Mouse (Mus musculus) lung, postnatal 14 days (tissue): Measurements from ENCODE around the gene N4bp2.
A peak's percentile ranks its signal among the peaks of the same experiment; 100 is the strongest.
"Not testable (repeated sequence)": the region's sequence is repeated elsewhere in the genome, so short reads cannot be mapped to it uniquely, and the experiment has no call there.

ENCODE experiments used
- DNase-seq: peaks from one replicate; pipeline ENCODE4 v3.0.0; 2021

N4bp2 gene

DNA sequence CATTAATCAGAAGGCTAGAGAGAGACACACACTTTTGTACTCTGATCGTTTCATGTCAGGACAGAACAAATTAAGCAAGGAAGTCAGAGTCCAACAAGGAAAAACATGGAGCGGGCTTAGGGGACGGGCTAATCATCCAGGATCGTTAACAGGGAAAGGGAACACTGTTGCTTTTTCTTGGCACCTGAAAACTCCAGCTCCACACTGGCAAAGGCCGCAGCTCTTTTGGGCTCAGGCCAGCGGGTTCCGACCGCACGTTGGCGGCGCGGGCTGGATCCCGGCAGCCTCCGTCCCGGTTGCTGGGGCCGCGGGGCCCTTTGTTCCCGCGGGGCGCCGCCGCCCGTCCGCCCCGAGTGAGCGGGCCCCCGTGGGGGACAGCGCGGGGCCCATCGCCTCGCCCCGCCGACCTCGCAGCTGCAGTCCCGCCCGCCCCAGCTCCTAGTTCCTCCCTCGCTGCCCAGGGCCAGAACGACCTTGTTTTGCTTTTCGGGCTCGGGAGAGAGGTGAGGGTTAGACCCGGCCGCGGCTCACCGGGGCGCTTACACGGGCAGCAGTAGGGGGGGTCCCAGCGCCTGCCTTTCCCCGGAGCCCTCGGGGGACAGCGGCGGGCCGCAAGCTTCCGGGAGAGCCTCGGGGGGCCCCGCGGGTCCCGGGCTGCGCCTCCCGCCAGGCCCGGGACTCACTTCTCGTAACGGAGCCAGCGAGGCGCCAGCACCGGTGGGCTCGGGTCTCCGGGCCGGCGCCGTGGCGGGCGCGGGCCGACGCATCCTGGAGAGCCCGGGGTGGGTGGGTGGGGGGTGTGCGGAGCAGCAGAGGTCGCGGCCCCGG is at the start of gene N4bp2:
N4bp2 (plus strand) TSS at position 434 of the 828 bp plus-strand sequence.
- peak; percentile 67 for DNase-seq

DNA sequence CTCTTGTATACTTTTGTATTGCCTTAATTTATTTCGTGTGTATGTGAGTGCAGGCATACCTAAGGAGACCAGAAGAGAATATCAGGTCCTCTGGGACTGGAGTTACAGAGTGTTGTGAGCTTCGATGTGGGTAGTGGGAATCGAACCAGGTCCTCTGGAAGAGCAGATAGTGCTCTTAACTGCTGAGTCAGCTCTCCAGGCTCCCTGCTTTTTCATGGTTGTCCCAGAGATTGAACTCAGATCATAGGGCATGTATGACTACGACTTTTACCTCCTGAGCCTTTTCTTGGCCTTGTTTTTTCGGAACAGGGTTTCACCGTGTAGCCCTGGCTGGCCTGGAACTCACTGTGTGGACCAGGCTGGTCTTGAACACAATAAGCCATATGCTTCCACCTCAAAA is 48.2 kb upstream of the N4bp2 start:
- DNase-seq = no peak

DNA sequence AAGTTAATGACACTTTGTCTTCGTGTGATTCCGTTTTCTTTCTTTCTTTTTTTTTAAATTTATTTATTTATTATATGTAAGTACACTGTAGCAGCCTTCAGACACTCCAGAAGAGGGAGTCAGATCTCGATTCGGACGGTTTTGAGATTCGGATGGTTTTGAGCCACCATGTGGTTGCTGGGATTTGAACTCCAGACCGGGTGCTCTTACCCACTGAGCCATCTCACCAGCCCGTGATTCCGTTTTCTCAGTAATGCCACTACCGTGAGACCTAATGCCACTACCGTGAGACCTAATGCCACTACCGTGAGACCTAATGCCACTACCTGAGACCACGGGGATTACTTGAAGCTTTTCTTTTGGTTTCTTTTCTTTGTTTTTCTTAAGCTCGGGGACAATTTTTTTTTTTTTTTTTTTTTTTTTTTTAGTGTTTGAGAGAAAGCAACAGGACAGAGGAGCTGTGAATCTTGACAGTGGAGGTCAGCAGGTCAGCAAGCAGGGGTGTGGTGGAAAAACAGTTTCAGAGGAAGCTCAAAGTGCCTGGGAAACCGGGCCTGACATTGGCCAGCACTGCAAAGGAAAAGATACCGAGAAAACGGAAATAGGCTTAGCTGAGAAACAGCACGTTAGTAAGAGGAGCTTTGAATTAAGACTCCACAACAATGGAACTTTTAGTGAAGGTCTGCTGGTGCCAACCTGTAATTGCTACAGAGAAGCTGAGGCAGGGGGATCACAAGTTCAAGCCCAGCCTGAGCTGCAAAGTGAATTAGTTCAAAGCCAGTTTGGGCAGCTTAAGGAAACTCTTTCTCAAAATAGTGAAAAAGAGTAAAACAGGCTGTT is 46.0 kb upstream of the N4bp2 start:
- no peak for DNase-seq

GRCm38 (mm10) chr5:65717903-65718211 is 45.5 kb upstream of the N4bp2 start:
- DNase-seq = not testable (repeated sequence)

DNA sequence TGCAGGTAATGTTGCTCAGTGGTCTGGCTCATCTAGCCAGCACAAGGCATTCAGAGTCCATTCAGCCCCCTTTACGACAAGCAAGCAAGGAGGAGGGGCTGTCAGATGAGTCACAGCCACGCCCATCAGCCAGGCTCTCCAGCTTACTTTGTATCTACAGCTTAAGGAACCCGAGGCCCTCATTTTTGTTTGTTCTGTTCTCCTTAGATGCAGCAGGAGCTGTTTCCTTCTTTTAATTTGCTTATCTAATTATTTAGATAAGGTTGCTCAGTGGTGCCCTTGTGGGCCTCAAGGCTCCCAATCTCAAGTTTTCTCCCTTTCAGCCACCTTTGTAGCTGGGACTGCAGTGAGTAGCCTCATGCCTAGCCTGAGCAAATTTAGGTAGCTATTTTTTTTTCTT is 45.0 kb upstream of the N4bp2 start:
- DNase-seq = no peak

GRCm38 (mm10) chr5:65724311-65725054 is 38.8 kb upstream of the N4bp2 start:
- peak; percentile 53 for DNase-seq

DNA sequence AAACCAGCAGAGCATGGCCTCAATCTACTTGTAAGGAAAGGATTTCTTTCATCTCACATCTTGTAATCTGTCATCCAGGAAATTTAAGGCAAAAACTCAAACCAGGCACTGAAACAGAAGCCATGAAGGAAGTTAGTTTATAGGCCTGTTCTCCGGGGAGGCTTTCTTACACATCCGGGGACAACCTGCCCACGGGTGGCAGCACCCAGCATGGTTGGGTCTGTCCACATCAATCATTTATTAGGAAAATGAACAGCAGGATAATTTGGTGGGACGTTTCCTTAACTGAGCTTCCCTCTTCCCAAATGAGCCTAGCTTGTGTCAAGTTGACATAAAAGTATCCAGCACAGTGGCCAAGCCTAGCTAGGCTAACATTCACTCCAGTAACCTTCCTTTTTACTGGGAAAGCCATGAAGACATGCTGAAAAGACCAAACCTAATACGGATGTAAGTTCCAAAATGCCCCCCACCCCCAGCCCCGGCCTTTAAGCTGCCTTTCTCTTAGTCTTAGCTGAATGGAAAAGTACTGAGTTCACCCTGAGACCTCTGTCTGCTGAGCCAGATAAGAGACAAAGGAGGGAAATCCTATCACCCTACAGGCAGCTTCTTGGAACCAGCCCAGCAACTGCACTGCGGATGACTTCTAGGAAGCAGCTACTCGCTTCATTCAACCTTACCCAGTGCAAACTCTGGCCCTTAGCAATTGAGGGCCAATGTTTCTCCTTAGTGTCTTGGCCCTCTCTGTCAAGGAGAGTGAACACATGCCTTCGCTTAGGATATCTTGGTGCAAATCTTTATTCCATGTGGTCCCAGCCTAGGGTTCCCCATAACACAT is 31.9 kb upstream of the N4bp2 start:
- peak; percentile 76 for DNase-seq

DNA sequence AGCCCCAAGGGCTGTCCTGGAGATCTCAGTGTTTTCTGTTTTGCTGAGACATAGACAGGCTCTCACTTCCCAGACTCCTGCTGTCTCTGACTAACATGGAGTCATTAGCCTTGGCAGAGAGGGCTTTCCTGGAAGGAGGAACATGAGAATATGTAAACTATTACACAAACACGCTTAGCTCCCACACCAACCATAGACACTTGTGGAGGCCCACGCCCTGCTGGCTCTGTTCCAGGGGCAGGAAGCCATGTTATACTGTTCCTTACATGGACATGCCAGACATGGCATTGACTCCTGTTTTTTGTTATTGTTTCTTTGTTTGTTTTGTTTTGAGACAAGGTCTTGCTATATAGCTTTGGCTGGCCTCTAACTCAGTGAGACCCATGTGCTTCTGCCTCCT is 27.7 kb upstream of the N4bp2 start:
- peak; percentile 26 for DNase-seq

GRCm38 (mm10) chr5:65739366-65739765 is 24.0 kb upstream of the N4bp2 start:
- DNase-seq = no peak

DNA sequence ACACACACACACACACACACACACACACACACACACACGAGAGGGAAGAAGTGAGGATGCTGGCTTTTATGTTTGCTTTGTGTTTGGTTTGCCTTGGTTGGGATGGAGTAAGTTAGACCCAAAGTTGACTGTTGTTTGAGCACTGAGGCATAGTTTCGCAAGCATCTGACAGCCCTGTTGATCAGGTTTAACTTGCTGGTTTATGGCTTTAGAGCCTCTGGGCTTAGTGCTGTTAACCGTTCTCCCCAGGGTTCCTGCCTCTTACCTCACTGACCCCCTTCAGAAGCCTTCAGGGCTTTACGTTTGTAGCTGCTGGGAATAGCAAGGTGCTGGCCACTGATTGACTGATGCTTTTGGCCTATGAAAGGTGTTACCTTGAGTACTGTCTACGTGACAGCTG is 16.4 kb upstream of the N4bp2 start:
- DNase-seq = no peak

DNA sequence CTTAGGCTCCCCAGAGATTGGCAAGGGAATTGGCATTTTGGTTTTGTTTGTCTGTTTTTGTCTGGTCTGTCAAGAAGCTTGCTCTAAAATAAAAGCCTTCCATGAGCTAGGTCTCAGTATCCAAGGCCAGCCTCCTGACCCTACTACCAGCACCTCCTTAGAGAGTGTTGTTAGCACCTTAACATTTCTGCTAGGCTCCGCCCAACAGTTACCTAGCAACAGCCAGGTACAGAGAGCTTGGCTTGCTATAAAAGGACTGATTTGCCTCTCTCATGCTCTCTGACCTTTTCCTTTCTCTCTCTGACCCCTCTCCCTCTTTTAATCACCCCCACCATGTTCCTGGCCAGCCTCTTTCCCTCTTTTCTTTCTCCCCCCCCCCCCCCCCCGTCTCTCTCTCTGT is 14.9 kb upstream of the N4bp2 start:
- no peak for DNase-seq

DNA sequence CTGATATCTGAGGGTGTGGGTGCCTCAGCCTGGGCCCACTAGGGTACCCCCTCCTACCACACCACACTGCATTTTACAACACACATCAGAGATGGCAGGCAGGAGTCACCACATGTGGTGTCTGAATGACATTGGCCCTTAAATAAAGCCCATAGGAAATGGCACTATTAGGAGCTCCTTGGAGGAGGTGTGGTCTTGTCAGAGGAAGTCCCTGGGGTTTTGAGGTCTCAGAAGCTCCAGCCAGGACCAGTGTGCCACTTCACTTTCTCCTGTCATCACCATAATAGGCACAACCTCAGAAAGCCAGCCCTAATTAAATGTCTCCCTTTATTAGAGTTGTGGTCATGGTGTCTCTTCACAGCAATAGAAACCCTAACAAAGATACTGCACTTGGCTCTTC is 14.4 kb upstream of the N4bp2 start:
- DNase-seq = no peak

- no peak for DNase-seq
Observed at GRCm38 (mm10) chr5:65752021-65752420, 11.3 kb upstream of the N4bp2 start.

DNA sequence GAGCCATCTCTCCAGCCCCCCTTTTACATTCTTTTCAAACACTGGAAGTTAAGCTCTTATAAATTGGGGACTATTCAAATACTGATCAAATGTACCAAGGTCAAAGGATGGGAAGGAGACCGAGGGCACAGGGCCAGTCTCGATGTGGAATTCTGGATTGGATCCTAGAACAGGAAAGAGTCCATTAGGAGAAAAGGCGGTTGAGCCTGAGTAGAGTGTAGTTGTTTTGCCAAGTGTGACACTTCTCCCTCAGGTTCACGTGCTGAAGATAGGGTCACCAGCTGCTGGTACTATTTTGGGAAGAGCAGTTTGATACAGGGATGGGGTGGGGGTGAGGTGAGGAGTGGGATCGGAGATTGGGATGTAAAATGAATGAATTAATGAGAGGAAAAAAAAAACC is 7.5 kb upstream of the N4bp2 start:
- no peak for DNase-seq

GRCm38 (mm10) chr5:65757110-65757509 is 6.2 kb upstream of the N4bp2 start:
- no peak for DNase-seq

DNA sequence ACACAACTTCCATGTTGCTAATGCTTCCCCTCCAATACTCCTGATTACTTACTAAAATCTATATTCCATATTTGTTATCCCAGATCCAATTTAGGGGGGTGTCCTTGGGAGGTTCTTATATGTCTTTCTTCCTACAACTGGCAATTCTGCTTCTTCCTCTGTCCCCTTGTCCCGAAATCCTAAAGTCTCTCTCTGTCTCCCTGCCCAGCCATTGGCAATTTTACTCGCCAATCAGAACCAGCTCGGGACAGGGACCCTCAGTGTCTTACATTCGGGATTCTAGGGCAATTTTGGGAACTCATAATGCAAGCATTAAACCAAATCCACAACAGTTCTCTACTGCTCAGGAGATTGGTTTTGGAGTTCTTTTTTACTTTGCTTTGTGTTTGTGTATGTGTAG is 3.3 kb upstream of the N4bp2 start:
- no peak for DNase-seq

DNA sequence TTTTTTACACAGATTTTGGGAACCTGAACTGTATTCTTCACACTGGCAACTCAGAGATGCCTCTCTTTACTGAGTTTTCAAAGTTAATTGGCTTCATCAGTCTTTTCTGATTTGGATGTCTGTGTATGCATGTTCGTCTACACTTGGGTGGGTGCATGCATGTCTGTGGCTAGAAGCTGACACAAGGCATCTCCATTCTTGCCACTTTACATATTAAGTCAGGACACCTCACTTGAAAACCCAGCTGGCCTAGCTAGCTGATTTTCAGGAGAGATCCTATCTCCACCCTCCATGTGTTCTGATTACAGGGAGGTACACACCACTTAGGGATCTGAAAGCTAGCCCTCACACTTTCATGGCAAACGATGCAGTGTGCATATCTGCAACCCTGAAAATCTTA is 2.7 kb upstream of the N4bp2 start:
- DNase-seq = no peak

- DNase-seq = no peak
Observed at GRCm38 (mm10) chr5:65761020-65761419, 2.3 kb upstream of the N4bp2 start.

- no peak for DNase-seq
Observed at GRCm38 (mm10) chr5:65761921-65762320, 1.4 kb upstream of the N4bp2 start.

DNA sequence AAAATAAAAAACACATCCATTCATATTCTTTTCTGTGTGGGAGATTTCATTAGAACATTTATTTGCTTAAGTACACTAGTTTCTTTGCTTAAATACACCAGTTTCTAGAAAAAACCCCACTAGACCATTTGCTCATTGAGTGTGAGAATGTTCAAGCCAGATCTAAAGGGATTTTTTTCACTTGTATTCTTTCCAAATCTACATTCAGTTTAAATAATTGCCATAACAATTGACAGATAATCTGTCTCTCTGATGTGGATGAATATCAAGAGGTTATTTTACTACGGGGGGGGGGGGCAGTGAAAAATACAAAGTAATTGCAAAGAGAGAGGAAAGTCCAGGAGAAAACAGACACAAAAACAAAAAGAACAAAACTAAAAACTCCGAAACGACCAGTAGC is 635 bp upstream of the N4bp2 start:
- DNase-seq = no peak

- DNase-seq = peak; percentile 89
Observed at GRCm38 (mm10) chr5:65763916-65764785, 830 bp downstream of the N4bp2 start.
